In genomic region chr14:76359837-76360410, GRCm38 (mm10) we compare ENCODE assay signal across 12 mouse cellular contexts.
"Had no signal": no experiment of that assay in that cellular context is flagged by ENCODE, and none has a peak within 500 bp of the region (broad histone marks: within the 10 kb centered on the region; RNA-seq: fewer than 3 reads in every experiment).

No protein-coding gene starts in this region.

- H3K4me3 ChIP-seq: intestine, embryonic 15.5 days; kidney, embryonic 15.5 days; limb, embryonic 13.5 days; liver, embryonic 12.5 days; midbrain, embryonic 12.5 days had no signal

- ATAC-seq: intestine, embryonic 15.5 days; liver, embryonic 12.5 days had no signal

- H3K9me3 ChIP-seq: intestine, embryonic 15.5 days; limb, embryonic 13.5 days had no signal

- H3K27me3 ChIP-seq: intestine, embryonic 15.5 days; kidney, embryonic 15.5 days; limb, embryonic 13.5 days; liver, embryonic 12.5 days; midbrain, embryonic 12.5 days had no signal

- H3K9ac ChIP-seq: intestine, embryonic 15.5 days; kidney, embryonic 15.5 days; limb, embryonic 13.5 days; liver, embryonic 12.5 days; midbrain, embryonic 12.5 days had no signal

- H3K4me2 ChIP-seq: intestine, embryonic 15.5 days; kidney, embryonic 15.5 days; limb, embryonic 13.5 days; liver, embryonic 12.5 days; midbrain, embryonic 12.5 days had no signal

- H3K36me3 ChIP-seq: intestine, embryonic 15.5 days; kidney, embryonic 15.5 days; limb, embryonic 13.5 days; liver, embryonic 12.5 days; midbrain, embryonic 12.5 days had no signal

- H3K27ac ChIP-seq: intestine, embryonic 15.5 days; kidney, embryonic 15.5 days; limb, embryonic 13.5 days; liver, embryonic 12.5 days; midbrain, embryonic 12.5 days; stomach, postnatal 0 days had no signal

- H3K4me1 ChIP-seq: intestine, embryonic 15.5 days; kidney, embryonic 15.5 days; limb, embryonic 13.5 days; liver, embryonic 12.5 days had no signal

- DNase-seq: kidney, adult 18-20 months; kidney, postnatal 14 days; left cerebral cortex, postnatal 4 days; lung, postnatal 4 days; right cerebral cortex, postnatal 25 days; thymus, postnatal 4 days had no signal
